Mouse (Mus musculus) CD4-positive, CD25-positive, alpha-beta regulatory T cell, adult 9 weeks (primary cell): ENCODE measurements around the gene Sox12. TPM values are rescaled to one million over a fixed set of nuclear protein-coding genes. Genes with fewer than 3 reads are reported as not detected.

Experiments
- polyA plus RNA-seq: library from polyadenylated mRNA; unstranded; fragments of 100-300 nt; shearing (Covaris generic); gene quantifications from one replicate; pipeline ENCODE4 v1.2.1, GENCODE M21; 2017

The Sox12 gene
- not detected for polyA plus RNA-seq

DNA sequence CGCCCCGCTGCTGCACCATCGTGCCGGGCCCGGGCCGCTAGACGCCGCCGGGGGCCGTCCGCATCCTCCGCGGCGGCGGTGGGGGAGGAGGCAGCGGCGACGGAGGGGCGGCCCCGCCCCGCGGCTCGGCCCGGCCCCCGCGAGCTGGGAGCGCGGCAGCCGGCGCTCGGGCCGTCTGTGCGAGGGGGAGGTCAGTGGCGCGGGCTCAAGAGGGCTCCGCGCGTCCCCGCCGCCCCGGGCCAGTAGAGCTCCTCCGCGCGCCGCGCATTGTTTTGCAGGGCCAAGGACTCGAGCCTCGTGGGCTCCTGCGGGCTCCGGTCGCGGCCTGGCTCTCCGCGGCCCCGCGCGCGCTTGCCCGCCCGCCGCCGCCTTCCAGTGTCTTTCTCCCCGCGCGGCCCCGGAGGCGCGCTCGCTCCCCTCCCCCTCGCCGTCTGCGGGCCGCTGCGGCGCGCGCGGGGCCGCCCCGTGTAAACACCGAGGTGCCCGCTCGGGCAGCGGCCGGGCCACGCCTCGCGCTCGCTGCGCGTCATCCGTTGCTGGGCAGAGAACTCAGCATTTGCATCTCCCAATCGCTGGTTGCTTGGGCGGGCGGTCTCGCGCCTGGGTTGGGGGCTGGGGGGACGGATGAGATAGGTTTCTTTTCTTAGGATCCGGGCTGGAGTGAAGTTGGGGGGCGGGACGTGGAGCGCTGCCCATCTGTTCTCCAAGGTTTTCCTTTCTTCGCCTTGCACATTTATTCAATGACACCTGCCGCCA lies at the start of gene Sox12:
TSS of gene Sox12 (minus strand) at position 384 of the 756 bp plus-strand sequence.

DNA sequence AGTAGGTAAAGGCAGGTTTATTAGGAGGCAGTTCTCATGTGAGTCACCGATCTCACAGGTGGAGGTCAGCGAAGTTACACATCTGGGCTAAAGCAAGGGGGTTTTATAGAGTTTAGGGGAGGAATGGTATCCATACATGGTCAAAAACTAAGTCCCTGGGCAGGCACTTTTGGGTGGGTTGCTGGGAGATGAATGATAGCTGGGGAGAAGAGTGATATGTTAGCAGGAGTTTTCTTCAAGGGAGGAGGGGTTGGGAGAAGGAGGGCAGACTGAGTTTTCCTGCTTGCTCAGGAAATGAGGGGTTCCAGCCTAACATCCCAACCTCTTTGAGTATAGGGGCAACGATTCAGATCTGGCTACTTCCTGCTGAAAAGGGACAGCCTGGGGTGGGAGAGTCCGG lies 17.4 kb upstream of the Sox12 start, which contains the start of gene 6820408C15Rik:
TSS of gene 6820408C15Rik (plus strand) at position 301 of the 400 bp plus-strand sequence.

DNA sequence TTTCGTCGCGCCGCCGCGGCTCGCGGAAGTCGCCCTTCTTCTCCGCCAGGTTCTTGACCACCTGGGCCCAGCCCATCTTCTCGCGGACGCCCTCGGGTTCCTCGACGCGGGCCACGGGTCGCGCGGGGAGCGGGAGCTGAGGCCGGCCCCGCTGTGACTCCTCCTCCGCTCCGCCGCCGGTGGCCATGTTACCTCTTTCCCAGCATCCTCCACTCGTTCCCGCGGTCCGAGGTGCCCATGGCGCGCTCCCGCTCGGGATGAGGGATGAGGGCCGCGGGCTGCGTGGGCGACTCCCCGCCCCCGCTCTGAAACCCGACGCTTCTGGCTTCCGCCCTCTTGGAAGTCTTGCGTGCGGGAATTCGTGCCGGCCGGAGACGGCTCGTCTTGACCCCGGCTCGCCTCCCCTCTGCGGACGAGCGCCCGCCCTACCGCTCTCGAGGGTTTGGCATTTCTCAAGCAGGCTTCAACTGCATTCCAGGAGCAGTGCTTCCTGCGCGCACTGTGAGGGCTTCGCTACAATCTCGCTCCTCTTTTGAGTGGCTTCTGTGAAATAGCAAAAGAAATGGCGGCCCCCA lies 16.8 kb upstream of the Sox12 start, which contains the start of gene Zcchc3:
TSS of gene Zcchc3 (minus strand) at position 437 of the 575 bp plus-strand sequence.

DNA sequence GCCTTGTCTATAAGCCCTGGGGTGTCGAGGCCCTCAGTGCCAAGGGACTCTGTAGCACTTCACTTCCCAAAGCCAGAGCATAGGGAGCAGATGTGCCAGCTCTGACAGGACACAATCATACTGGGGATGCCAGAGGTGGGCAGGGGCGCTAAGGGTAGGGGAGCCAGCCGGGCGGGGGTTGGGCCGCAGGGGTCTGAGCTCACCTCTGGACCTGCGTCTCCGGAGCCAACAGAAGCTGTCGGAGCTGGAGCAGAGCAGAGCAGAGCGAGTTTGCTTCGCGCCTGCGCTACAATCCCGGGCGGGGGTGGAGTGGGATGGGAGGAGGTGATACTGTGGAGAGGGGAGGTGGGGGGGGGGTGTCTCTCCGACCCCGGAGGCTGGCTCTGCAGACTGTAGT lies 21.5 kb downstream of the Sox12 start, which contains the start of gene Nrsn2:
TSS of gene Nrsn2 (minus strand) at position 294 of the 397 bp plus-strand sequence.

Other genes starting within 250 kb of the Sox12 start
- 58.1 TPM for gene Csnk2a1, start 171.2 kb downstream of the Sox12 start, polyA plus RNA-seq
- gene Tbc1d20, start 104.2 kb downstream of the Sox12 start, polyA plus RNA-seq, result 29.9 TPM
- 309 TPM for gene Rbck1, start 65.4 kb downstream of the Sox12 start, polyA plus RNA-seq
- gene Trib3, start 54.0 kb downstream of the Sox12 start, polyA plus RNA-seq, result 6.1 TPM
- gene Nrsn2, start 21.4 kb downstream of the Sox12 start, polyA plus RNA-seq, result not detected
- gene Zcchc3, start 17.0 kb upstream of the Sox12 start, polyA plus RNA-seq, result 0.43 TPM
- gene 6820408C15Rik, start 17.5 kb upstream of the Sox12 start, polyA plus RNA-seq, result 0.33 TPM
- not detected for gene Defb23, start 66.6 kb upstream of the Sox12 start, polyA plus RNA-seq
- gene Defb20, start 79.0 kb upstream of the Sox12 start, polyA plus RNA-seq, result not detected
- not detected for gene Defb22, start 92.1 kb upstream of the Sox12 start, polyA plus RNA-seq
- gene Defb26, start 113.6 kb upstream of the Sox12 start, polyA plus RNA-seq, result not detected
- gene Defb28, start 120.2 kb upstream of the Sox12 start, polyA plus RNA-seq, result not detected
- not detected for gene Defb29, start 142.0 kb upstream of the Sox12 start, polyA plus RNA-seq
- gene Gm17416, start 171.3 kb upstream of the Sox12 start, polyA plus RNA-seq, result not detected
- gene Defb21, start 174.7 kb upstream of the Sox12 start, polyA plus RNA-seq, result not detected
- not detected for gene Defb19, start 182.2 kb upstream of the Sox12 start, polyA plus RNA-seq
- not detected for gene Defb45, start 201.3 kb upstream of the Sox12 start, polyA plus RNA-seq
- gene Defb36, start 206.3 kb upstream of the Sox12 start, polyA plus RNA-seq, result not detected
- not detected for gene Defb25, start 225.0 kb upstream of the Sox12 start, polyA plus RNA-seq
- gene Rem1, start 228.9 kb upstream of the Sox12 start, polyA plus RNA-seq, result not detected